14 mouse cellular contexts compared by ENCODE assay signal in genomic region chr16:11755281-11756066, GRCm38 (mm10).
A peak's percentile ranks its signal among the peaks of the same experiment; 100 is the strongest.
DNase-seq lines count a peak whose midpoint lies in the region; ATAC-seq lines count a peak whose summit lies in the region.
"Had no signal": no experiment of that assay in that cellular context is flagged by ENCODE, and none has a peak within 500 bp of the region (broad histone marks: within the 10 kb centered on the region; RNA-seq: fewer than 3 reads in every experiment).

No protein-coding gene starts in this region.

- peak; percentile 88 for DNase-seq in heart, adult 11 months
- no peak for DNase-seq in heart, postnatal 10 days
- peak; percentile 24 for DNase-seq in left cerebral cortex, postnatal 4 days
- no peak for DNase-seq in left cerebral cortex, adult 8-10 months (ENCODE audit: low spot score in 2 of 2)
- peak; percentile 10 for DNase-seq in 416B (ENCODE audit: low read depth)
- DNase-seq in gastrocnemius, postnatal 10 days = no peak
- DNase-seq in urinary bladder, postnatal 10 days (ENCODE audit: low spot score) = no peak
- DNase-seq: adrenal gland, postnatal 36 days; cerebellum, adult 9-10 months; gastrocnemius, postnatal 14 days; heart, postnatal 4 days had no signal

- intact Hi-C loops in heart, postnatal 10 days (cut with DNase I) = no loop called here
- intact Hi-C loops in left cerebral cortex, postnatal 4 days (cut with DNase I) = no loop called here

- ATAC-seq in common myeloid progenitor, adult 5-6 weeks (replicated peaks; ENCODE audit: low read depth, poor library complexity, severe bottlenecking) = peak; percentile 77
- ATAC-seq: forebrain, embryonic 16.5 days; midbrain, embryonic 16.5 days had no signal

Comparison
In these comparisons a context has a peak if more than half of its experiments do, and no peak if none do; other contexts are left out.
1. DNase-seq: peak in heart, adult 11 months (single experiment), left cerebral cortex, postnatal 4 days (single experiment) and 416B (single experiment); none in heart, postnatal 10 days (0 of 2), left cerebral cortex, adult 8-10 months (0 of 2), gastrocnemius, postnatal 10 days (single experiment) and urinary bladder, postnatal 10 days (single experiment).